Mouse (Mus musculus): Measurements from ENCODE around the gene Gtf3c2. TPM values are rescaled to one million over a fixed set of nuclear protein-coding genes. Genes with fewer than 3 reads are reported as not detected.

The Gtf3c2 gene
- total RNA-seq, 1 experiment = 73.8 TPM

DNA sequence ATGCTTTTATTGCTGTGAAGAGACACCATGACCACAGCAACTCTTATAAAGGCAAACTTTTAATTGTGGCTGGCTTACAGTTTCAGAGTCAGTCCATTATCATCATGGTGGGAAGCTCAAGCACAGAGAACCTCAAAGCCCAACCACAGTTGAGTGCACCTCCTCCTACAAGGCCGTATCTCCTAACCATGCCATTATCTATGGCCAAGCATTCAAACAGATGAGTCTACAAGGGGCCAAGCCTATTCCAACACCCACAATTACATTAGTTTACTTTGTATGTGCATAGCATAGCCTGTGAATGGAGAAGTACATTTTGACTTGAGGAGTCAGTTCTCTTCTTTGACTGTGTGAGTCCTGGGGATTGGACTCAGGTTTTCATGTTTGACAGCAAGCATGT, 15.1 kb downstream of the Gtf3c2 start:
- H3K9me3 ChIP-seq (ENCODE audit: control insufficient read depth, insufficient read depth, low read depth, low read length) = no peaks in the 10 kb centered on the region
- TF ChIP-seq ZC3H11A (IDR thresholded peaks at IDR 0.05; ENCODE audit: borderline replicate concordance, low read depth, low read length) (no peak), ZNF384 (IDR thresholded peaks at IDR 0.05; ENCODE audit: low read depth, low read length) (no peak), MAFK (IDR thresholded peaks at IDR 0.05; ENCODE audit: insufficient read depth, low read depth, low read length) (no peak), HCFC1 (IDR thresholded peaks at IDR 0.05; ENCODE audit: borderline replicate concordance, insufficient read depth, low read length) (no peak), CHD2 (IDR thresholded peaks at IDR 0.05; ENCODE audit: low read depth, low read length) (no peak)
- no peak overlapping the region for H3K27ac ChIP-seq (ENCODE audit: insufficient read depth, low read depth, low read length, poor library complexity, severe bottlenecking)
- H3K9ac ChIP-seq (ENCODE audit: insufficient read depth, low read depth, low read length, poor library complexity, severe bottlenecking) = no peak overlapping the region
- no peak for DNase-seq (ENCODE audit: low read depth, low spot score)
- peaks cover 56% of the 10 kb centered on the region for H3K36me3 ChIP-seq (ENCODE audit: control insufficient read depth, insufficient read depth, low read length, poor library complexity, severe bottlenecking)
- H3K4me3 ChIP-seq (ENCODE audit: insufficient read depth in 1 of 2, low read depth in 1 of 2, low read length in 2 of 2, poor library complexity in 1 of 2, severe bottlenecking in 1 of 2) = no peak overlapping the region
- H3K4me1 ChIP-seq (ENCODE audit: control insufficient read depth in 2 of 2, insufficient read depth in 2 of 2, low read length in 2 of 2, poor library complexity in 1 of 2) = no peaks in the 10 kb centered on the region
- in situ Hi-C loops (cut with MboI; ENCODE audit: low sequenced_read_pairs in 2 of 2, unreplicated experiment in 2 of 2) = no loop called here

DNA sequence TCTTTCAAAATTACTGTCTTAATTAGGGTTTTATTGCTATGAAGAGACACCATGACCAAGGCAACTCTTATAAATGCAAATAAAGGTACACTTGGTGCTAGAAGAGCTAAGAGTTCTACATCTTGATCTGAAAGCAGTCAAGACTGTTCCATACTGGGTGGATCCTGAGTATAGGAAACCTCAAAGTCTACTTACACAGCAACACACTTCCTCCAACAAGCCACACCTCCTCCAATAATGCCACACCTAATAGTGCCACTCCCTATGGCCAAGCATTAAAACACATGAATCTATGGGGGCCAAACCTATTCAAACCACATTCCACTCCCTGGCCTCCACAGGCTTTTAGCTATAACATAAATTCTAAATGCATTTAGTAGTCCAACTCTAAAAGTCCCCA, 17.5 kb downstream of the Gtf3c2 start:
- H3K9ac ChIP-seq (ENCODE audit: insufficient read depth, low read depth, low read length, poor library complexity, severe bottlenecking) = no peak overlapping the region
- no peak overlapping the region for H3K27ac ChIP-seq (ENCODE audit: insufficient read depth, low read depth, low read length, poor library complexity, severe bottlenecking)

DNA sequence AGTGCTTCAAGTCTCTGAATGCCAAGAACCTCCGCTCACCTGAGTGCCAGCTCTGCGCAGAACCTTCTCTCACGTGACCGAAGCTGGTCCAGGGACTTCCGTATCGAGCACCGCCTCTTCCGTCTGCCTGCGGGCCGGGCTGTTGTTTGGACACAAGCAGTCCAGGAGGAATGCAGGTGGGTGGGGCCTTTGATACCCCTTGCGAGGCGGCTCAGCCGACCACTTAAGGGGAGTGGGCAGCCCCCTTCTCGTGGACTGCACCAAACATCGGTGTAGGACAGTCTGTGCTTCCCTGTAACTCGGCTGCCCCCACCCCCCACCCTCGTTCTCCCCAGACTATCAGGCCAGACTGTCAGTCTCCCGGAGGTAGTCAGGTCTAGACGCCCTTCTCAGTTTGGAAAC, 25.8 kb downstream of the Gtf3c2 start, which contains the start of gene Mpv17:
Gene Mpv17 (minus strand): TSS at position 100 of the 402 bp plus-strand sequence.
- no peak within 1 kb of the TSS for H3K27ac ChIP-seq (ENCODE audit: insufficient read depth, low read depth, low read length, poor library complexity, severe bottlenecking)
- peak within 1 kb of the TSS; percentile 69 to 75 for H3K4me3 ChIP-seq (ENCODE audit: insufficient read depth in 1 of 2, low read depth in 1 of 2, low read length in 2 of 2, poor library complexity in 1 of 2, severe bottlenecking in 1 of 2)
- H3K4me1 ChIP-seq (ENCODE audit: control insufficient read depth in 2 of 2, insufficient read depth in 2 of 2, low read length in 2 of 2, poor library complexity in 1 of 2) = peaks cover 0 to 3% of the 10 kb centered on the region in 2 experiments; a peak in 1 of 4 replicates
- DNase-seq (ENCODE audit: low read depth, low spot score) = peak; percentile 83
- in situ Hi-C loops (cut with MboI; ENCODE audit: low sequenced_read_pairs in 2 of 2, unreplicated experiment in 2 of 2) = no loop called here
- no peak for TF ChIP-seq CHD2 (IDR thresholded peaks at IDR 0.05; ENCODE audit: low read depth, low read length)
- no peak for TF ChIP-seq ZNF384 (IDR thresholded peaks at IDR 0.05; ENCODE audit: low read depth, low read length)
- no peak for TF ChIP-seq HCFC1 (IDR thresholded peaks at IDR 0.05; ENCODE audit: borderline replicate concordance, insufficient read depth, low read length)
- TF ChIP-seq ZC3H11A (IDR thresholded peaks at IDR 0.05; ENCODE audit: borderline replicate concordance, low read depth, low read length) = no peak
- no peak for TF ChIP-seq MAFK (IDR thresholded peaks at IDR 0.05; ENCODE audit: insufficient read depth, low read depth, low read length)
- peaks cover 23% of the 10 kb centered on the region for H3K36me3 ChIP-seq (ENCODE audit: control insufficient read depth, insufficient read depth, low read length, poor library complexity, severe bottlenecking)
- no peaks in the 10 kb centered on the region for H3K9me3 ChIP-seq (ENCODE audit: control insufficient read depth, insufficient read depth, low read depth, low read length)
- peak within 1 kb of the TSS; percentile 79 for H3K9ac ChIP-seq (ENCODE audit: insufficient read depth, low read depth, low read length, poor library complexity, severe bottlenecking)

More for the DNA sequence above, 17.5 kb downstream of the Gtf3c2 start:
- Histone ChIP-seq H3K4me1 (ENCODE audit: control insufficient read depth in 2 of 2, insufficient read depth in 2 of 2, low read length in 2 of 2, poor library complexity in 1 of 2) (no peaks in the 10 kb centered on the region), H3K4me3 (ENCODE audit: insufficient read depth in 1 of 2, low read depth in 1 of 2, low read length in 2 of 2, poor library complexity in 1 of 2, severe bottlenecking in 1 of 2) (no peak overlapping the region), H3K36me3 (ENCODE audit: control insufficient read depth, insufficient read depth, low read length, poor library complexity, severe bottlenecking) (peaks cover 52% of the 10 kb centered on the region), H3K9me3 (ENCODE audit: control insufficient read depth, insufficient read depth, low read depth, low read length) (no peaks in the 10 kb centered on the region)
- in situ Hi-C loops (cut with MboI; ENCODE audit: low sequenced_read_pairs in 2 of 2, unreplicated experiment in 2 of 2) = no loop called here
- no peak for DNase-seq (ENCODE audit: low read depth, low spot score)
- TF ChIP-seq ZC3H11A (IDR thresholded peaks at IDR 0.05; ENCODE audit: borderline replicate concordance, low read depth, low read length) (no peak), CHD2 (IDR thresholded peaks at IDR 0.05; ENCODE audit: low read depth, low read length) (no peak)

DNA sequence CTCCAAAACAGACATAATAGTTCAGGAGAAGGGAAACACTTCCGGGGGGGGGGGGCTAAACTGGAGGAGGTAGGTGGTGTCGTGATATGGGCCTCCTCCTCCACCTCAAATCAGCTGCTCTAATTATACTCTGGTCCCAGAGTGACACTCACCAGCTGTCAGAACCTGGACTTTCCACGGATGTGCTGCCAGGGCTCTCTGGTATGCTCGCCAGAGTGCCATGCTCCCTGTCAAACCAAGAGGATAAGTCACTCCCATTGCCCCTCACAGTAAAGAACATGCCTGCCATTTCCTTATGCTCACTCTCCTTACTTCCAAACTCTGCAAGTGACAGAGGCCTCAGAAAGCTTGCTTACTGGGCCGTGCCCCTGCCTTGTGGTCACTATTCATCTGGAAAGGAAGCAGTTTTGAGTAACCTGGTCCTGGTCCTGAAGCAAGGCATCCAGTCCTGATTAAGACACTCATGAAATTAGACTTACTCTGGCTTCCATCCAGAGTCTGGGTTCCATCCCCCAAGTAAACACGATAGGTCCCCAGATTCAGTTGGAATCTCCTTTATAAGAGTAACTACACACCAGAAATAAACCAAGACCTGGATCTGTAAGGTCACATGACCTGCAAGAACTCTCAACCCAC, 26.3 kb downstream of the Gtf3c2 start:
- Histone ChIP-seq H3K4me3 (ENCODE audit: insufficient read depth in 1 of 2, low read depth in 1 of 2, low read length in 2 of 2, poor library complexity in 1 of 2, severe bottlenecking in 1 of 2) (peak overlapping the region; percentile 69 to 75), H3K4me1 (ENCODE audit: control insufficient read depth in 2 of 2, insufficient read depth in 2 of 2, low read length in 2 of 2, poor library complexity in 1 of 2) (peaks cover 0 to 3% of the 10 kb centered on the region in 2 experiments; a peak in 1 of 4 replicates), H3K9ac (ENCODE audit: insufficient read depth, low read depth, low read length, poor library complexity, severe bottlenecking) (peak overlapping the region; percentile 79), H3K36me3 (ENCODE audit: control insufficient read depth, insufficient read depth, low read length, poor library complexity, severe bottlenecking) (peaks cover 20% of the 10 kb centered on the region), H3K27ac (ENCODE audit: insufficient read depth, low read depth, low read length, poor library complexity, severe bottlenecking) (no peak overlapping the region), H3K9me3 (ENCODE audit: control insufficient read depth, insufficient read depth, low read depth, low read length) (no peaks in the 10 kb centered on the region)
- TF ChIP-seq CHD2 (IDR thresholded peaks at IDR 0.05; ENCODE audit: low read depth, low read length) = no peak
- no peak for TF ChIP-seq HCFC1 (IDR thresholded peaks at IDR 0.05; ENCODE audit: borderline replicate concordance, insufficient read depth, low read length)
- no peak for TF ChIP-seq ZNF384 (IDR thresholded peaks at IDR 0.05; ENCODE audit: low read depth, low read length)
- no peak for TF ChIP-seq ZC3H11A (IDR thresholded peaks at IDR 0.05; ENCODE audit: borderline replicate concordance, low read depth, low read length)
- no peak for TF ChIP-seq MAFK (IDR thresholded peaks at IDR 0.05; ENCODE audit: insufficient read depth, low read depth, low read length)
- DNase-seq (ENCODE audit: low read depth, low spot score) = no peak
- in situ Hi-C loops (cut with MboI; ENCODE audit: low sequenced_read_pairs in 2 of 2, unreplicated experiment in 2 of 2) = no loop called here

Data from ES-E14 (cell line).